Mouse (Mus musculus): Measurements from ENCODE around the gene Tlk2.
A peak's percentile ranks its signal among the peaks of the same experiment; 100 is the strongest.

Gene Tlk2

DNA sequence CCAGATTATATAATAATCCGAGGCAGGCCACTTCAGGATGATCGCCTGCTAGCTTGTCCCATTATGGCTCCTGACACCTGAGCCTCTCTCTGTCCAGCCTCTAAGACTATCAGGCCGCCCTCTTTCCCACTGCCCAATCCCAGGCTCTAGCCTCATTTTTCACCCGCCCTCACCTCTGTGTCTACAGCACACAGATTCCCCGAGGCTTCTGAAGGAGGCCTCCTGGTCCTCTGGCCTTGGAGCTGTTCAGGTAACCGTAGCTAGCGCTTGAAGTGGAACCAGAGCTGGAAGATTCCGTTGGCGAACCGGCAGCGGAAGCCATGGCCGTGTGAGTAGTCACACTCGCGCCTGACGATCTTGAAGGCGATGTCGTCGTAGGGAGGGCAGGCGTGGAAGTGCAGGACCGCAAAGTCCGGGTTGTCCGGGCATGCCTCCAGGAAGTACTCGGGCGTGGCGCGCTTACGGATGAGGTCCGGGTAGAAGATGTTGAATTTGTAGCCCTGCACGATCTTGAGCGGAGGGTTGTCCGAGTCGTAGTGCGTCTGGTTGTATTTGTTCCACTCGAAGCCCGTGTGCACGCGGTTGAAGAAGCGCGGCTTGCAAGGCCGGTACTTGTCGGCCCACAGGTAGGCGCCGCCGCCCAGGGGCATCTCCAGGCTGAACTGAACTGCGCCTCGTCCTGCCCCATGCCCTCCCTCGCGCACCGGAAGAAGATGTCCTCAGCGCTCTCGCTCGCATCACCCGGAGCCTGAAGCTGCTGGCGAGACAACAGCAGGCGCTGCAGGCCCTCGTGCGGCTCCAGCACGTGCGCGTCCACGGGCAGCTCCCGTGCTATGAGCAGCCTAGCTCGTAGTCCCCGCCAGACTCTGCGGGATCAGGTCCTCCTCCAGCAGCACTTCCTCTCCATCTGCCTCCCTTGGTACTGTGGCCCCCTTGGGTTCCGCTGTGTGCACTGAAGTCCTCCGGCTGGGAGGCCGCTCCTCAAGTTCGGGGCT lies 13.8 kb upstream of the Tlk2 start:
- DNase-seq = no peak

GRCm38 (mm10) chr11:105166780-105167179 lies 11.8 kb upstream of the Tlk2 start:
- no peak for DNase-seq

- DNase-seq = no peak
Measured at GRCm38 (mm10) chr11:105179523-105179922, 916 bp downstream of the Tlk2 start.

DNA sequence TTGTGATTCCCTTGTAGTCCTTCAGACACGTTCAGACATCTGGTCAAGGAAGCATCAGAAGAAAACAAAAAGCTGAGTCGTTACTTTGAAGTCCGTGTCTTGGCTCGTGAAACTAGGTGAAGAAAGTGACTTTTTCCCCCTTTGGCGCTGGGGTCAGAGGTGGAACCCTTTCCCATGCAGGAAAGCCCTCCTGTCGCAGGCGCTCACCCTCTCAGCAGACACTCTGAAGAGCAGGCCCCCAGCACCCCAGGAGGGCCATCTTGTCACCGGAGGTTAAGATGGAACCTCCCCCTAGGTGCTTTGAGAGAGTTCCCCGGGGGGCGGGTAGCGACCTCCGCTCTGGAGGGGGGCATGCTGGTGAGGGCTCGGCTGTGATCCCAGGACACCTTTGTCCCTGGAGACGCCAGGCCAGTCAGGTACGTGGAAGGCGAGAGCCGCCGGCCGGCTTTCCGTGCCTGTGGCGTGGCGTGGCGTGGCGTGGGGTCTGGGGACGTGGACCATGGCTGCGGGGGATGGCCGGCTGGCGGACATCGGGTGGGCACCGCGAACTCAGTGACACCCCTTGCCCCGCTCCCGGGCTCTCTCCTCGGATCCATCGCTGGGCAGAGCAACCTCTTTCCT lies 2.0 kb downstream of the Tlk2 start:
- DNase-seq = peak; percentile 40

DNA sequence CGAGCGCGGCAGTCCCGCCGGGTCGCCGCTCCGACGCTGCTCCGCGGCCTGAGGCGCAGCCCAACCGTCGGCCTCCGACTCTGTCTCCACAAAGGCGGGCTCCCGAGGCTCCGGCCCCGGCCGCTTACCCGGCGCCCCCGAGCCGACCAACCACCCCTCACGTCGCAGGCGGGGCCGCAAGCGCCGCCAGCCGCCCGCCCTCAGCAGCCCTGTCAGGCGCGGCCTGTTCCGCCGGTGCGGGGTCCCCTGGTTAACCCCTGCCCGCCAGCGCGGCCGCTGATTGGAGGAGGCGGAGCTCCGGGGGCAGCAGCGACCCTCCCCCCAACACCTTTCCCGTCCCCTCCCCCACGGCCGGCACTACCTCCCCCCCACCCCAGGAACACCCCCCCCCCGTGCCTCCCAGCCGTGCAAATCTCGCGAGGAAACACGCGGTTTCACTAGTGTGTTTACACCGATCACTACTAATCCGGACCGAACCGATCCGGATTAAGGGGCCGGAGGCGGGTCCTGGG lies 2.6 kb downstream of the Tlk2 start:
- DNase-seq = peak; percentile 81

GRCm38 (mm10) chr11:105181689-105182460 lies 3.3 kb downstream of the Tlk2 start:
- DNase-seq = peak; percentile 50

GRCm38 (mm10) chr11:105182461-105182855 lies 3.9 kb downstream of the Tlk2 start:
- no peak for DNase-seq

GRCm38 (mm10) chr11:105184678-105185077 lies 6.1 kb downstream of the Tlk2 start:
- no peak for DNase-seq

DNA sequence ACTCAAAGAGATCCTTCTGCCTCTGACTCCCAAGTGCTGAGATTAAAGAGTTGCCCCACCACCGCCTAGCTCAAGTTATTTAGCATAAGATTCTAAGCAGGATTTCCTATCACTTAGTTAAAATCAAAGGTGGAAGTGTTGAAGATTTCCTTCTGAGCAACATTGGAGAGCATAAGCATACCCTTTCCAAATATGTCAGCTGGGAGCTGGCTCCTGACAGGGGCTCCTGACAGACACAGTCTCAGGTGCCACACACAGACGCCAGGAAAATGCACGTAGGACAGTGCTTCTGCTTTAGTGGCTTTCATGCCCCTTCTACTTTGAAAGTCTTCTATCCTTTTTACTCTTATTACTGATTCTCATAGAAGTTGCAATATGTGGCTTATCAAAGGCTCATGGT lies 13.6 kb downstream of the Tlk2 start:
- DNase-seq = no peak

DNA sequence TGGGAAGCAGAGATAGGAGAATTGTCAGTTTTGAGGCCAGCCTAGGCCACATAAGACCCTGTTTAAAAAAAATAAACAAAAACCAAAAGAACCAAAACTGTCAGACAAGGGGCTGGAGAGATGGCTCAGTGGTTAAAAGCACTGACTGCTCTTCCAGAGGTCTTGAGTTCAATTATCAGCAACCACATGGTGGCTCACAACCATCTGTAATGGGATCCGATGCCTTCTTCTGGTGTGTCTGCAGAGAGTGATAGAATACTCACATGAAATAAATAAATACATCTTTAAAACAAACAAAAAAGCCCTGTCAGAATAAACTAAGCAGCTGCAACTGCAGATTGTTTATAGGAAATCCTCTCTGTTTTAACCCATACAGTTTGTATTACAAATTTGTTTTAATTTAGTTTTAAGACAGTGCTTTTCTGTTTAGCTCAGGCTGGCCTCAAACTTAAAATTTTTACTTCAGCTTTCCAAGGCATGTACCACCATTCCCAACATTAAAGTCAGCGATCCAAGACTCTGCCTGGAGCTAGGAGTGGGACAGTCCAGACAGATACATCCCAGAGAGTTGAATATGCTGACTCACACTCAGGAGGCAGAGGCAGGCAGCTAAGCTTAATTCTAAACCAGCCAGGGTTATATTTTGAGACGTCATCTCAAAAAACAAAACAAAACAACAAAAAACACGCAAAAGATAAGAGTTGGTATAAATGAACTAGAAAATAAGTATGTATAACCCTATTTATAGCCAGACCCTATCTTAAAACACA lies 18.5 kb downstream of the Tlk2 start:
- DNase-seq = no peak

DNA sequence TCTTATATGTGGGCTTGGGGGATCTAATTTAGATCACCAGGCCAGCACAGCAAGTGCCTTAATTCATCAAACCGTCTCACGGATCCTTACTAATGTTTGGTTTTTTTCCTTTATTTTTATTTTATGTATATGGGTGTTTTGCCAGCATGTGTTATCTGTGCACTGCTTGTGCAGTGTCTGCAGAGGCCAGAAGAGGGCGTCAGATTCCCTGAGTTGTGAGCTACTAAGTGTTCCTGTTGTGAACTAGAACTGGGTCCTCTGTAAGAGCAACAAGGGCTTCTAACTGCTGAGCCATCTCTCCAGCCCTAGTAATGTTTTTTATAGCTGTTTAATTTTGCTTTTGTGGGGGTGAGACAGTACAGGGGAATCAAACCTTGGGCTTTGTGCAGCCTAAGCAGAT lies 23.8 kb downstream of the Tlk2 start:
- DNase-seq = no peak

GRCm38 (mm10) chr11:105210007-105210406 lies 31.4 kb downstream of the Tlk2 start:
- DNase-seq = no peak

DNA sequence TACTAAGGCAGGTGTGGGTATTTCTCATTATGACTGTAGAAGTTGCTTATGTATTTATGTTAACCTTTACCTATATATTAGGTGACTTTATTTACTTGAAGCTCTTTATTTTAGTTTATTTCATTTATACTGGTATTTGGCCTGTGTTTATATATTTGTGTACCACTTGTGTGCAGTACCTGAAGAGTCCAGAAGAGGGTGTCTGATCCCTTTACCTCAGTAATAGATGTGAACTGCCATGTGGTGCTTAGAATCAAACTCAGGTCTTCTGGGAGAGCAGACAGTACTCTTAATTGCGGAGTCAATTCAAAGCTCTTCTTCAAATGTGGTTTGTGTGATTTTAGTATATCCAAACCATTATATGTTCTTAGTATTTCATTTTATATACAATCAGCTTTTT lies 35.6 kb downstream of the Tlk2 start:
- DNase-seq = no peak

GRCm38 (mm10) chr11:105217771-105218170 lies 39.2 kb downstream of the Tlk2 start:
- DNase-seq = no peak

GRCm38 (mm10) chr11:105234501-105234900 lies 55.9 kb downstream of the Tlk2 start:
- DNase-seq = no peak

- DNase-seq = peak; percentile 8
Measured at GRCm38 (mm10) chr11:105240991-105241390, 62.4 kb downstream of the Tlk2 start.

GRCm38 (mm10) chr11:105246369-105246768 lies 67.8 kb downstream of the Tlk2 start:
- DNase-seq = no peak

- no peak for DNase-seq
Measured at GRCm38 (mm10) chr11:105246785-105247184, 68.2 kb downstream of the Tlk2 start.

GRCm38 (mm10) chr11:105247321-105247720 lies 68.7 kb downstream of the Tlk2 start:
- DNase-seq = no peak

DNA sequence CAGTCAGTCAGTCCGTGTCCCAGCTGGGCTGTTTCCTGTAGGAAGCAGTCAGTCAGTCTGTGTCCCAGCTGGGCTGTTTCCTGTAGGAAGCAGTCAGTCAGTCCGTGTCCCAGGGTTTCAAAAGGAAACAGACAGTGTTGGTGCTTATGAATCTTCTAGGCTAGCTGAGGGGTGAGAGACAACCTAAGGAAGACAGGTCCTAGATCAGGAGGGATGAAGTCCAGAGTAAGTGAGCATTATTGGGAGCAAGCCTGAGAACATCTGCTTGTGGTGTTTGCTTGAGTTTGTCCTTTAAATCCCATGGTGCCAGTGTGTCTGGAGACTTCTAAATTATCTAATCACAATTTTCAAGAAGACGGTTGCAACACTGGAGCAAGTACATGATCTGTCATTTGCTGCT lies 81.1 kb downstream of the Tlk2 start:
- no peak for DNase-seq

DNA sequence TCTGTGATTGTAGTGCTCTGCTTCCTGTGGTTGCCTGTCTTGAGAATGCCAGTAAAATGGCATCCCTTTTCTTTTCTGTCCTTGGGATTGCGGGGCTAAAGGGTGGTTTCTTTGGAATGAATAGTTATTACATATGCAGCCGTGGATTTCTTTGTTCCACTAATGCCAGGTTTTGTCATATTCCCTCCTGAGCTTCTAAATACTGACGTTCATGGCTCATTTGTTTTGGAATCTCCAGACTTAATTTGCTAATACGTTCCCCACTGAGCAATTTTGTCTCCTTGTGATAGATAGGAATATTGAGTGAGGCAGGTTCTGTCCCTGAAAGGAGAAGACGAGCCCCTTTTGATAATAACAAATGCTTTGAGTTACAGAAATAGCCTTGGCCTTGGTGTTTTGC lies 82.5 kb downstream of the Tlk2 start:
- DNase-seq = no peak

DNA sequence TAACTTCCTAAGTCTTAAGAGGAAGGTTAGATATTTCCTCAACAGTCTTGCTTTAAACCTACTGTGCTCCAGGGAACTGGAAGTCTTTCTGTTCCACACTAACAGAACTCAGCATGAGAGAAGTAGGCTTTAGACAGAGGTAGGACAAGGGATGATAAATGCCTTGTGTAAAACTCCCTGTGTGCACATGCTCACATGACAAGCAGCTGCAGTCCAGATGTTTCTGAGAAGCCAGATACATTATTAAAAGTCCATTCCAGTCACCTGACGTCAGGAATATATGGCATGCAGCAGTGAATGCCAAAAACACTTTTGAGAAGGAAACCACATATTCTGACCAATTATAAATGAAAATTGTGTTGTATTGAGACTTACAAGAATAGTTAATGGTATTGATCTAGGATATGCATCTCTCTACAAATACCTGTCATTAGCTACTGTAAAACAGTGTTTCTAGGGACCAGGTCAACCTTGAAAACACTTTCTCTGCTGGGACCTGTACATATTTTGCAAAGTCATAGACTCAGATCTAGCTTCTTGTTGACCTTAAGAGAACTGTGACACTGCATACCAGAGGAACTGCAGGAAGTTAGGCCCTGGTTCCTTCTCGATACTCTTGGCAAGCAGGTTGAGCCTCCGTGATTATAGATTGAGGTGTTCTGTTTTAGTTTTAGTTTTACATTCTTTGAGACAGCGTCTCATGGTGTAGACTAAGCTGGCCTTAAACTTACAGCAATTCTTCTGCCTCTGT lies 83.2 kb downstream of the Tlk2 start:
- no peak for DNase-seq

All from cerebellum, adult 8-10 months (tissue).